Mouse (Mus musculus): Measurements from ENCODE around the gene 4930402H24Rik. TPM values are rescaled to one million over a fixed set of nuclear protein-coding genes. Genes with fewer than 3 reads are reported as not detected.

4930402H24Rik gene
- polyA plus RNA-seq (2012; ENCODE audit: insufficient read depth, low replicate concordance), result 0.98 and 1.4 TPM in 2 replicates

DNA sequence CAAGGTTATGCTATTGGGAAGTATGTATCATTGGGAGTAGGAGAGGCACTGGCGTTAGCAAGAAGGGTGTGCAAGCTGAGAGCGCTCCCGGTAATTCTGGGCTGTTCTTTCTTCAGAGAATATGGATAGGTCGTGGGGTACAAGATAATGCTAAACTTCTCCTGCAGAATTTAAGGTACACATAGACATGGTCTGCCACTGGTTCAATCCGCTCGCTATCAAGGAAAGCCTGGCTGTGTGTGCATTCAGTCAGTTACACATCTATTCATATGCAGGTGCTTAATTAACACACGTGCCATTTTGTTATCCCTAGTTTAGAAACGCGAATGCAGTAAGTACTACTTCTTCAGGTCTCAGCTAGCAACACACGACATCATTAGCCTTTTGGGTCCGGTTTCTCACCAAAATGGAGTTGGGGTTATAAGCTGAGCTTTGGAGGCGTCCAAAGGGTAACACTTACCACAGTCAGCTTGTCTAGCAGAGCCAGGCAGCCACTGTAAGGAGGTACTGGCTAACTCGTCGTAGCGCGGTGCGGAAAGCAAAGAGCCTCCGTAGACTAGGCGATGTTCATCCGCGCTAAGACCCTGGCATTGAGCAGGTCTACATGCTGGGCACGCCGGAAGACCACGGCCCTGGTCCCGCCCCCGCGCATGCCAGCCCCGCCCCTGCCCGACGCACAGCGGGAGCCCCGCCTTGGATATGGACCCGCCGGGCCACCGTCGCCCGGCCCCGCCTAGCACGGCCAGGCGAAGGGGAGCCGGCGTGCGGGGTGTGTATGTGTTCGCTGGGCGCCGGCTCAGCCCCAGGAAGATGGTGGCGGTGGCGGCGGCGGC, at the start of gene 4930402H24Rik, which contains the start of gene Atrn:
4930402H24Rik (minus strand) TSS at position 656 of the 833 bp plus-strand sequence.
Atrn (plus strand) TSS at position 745 of the 833 bp plus-strand sequence.
- peak within 1 kb of the TSS; percentile 99 for H3K4me3 ChIP-seq (replicated peaks)
- no peaks in the 10 kb centered on the region for H3K27me3 ChIP-seq (replicated peaks)
- no peaks in the 10 kb centered on the region for H3K9me3 ChIP-seq
- TF ChIP-seq FLI1 (IDR thresholded peaks at IDR 0.05; ENCODE audit: low read length) (no peak), GATA1 (IDR thresholded peaks at IDR 0.05; ENCODE audit: borderline replicate concordance, low read length) (no peak)
- peaks cover 2% of the 10 kb centered on the region for H3K36me3 ChIP-seq (replicated peaks; ENCODE audit: low read length)
- H3K4me1 ChIP-seq, result peaks cover 46% of the 10 kb centered on the region

DNA sequence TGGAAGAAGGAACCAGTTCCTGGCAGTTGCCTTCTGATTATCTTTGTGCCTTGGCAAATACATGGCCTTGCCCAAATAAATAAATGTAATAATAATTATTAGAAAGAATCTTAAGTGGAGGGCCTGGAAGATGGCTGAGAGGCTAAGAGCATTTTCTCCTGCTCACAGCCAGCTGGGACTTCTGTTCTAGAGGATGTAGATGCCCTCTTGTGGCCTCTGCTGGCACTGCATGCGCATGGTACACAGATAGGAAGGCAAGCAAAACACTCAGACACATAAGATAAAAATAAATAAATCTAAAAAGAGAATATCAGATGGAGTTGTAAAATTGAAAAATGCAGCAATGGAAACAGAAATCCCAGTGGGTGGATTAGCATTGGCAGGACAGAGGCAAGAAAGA, 44.3 kb upstream of the 4930402H24Rik start:
- Histone ChIP-seq H3K9me3 (no peaks in the 10 kb centered on the region), H3K27me3 (replicated peaks) (no peaks in the 10 kb centered on the region), H3K4me3 (replicated peaks) (no peak overlapping the region), H3K36me3 (replicated peaks; ENCODE audit: low read length) (peaks cover 35% of the 10 kb centered on the region), H3K4me1 (peaks cover 14% of the 10 kb centered on the region)
- TF ChIP-seq GATA1 (IDR thresholded peaks at IDR 0.05; ENCODE audit: borderline replicate concordance, low read length) (no peak), FLI1 (IDR thresholded peaks at IDR 0.05; ENCODE audit: low read length) (no peak)

DNA sequence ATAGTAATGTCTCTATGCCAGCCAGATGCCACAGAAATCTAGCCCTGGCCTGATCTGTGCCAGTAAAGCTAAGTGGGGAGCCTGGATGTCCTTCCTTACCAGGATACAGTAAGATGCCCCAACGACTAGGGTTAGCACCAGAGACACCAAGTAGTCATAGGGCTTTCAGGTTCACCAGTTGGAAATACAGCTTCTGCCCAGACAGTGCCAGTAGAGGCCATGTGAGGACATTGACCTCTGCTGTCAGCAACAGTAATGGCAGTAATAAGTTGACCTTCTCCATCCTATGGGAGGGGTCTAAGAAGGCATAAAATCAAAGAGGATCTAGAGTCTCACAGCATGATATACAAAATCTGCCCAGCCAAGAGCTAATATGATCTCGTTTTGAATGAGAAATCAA, 43.6 kb upstream of the 4930402H24Rik start:
- Histone ChIP-seq H3K27me3 (replicated peaks) (no peaks in the 10 kb centered on the region), H3K9me3 (no peaks in the 10 kb centered on the region), H3K4me3 (replicated peaks) (no peak overlapping the region), H3K36me3 (replicated peaks; ENCODE audit: low read length) (peaks cover 32% of the 10 kb centered on the region), H3K4me1 (peaks cover 16% of the 10 kb centered on the region)
- no peak for TF ChIP-seq GATA1 (IDR thresholded peaks at IDR 0.05; ENCODE audit: borderline replicate concordance, low read length)
- TF ChIP-seq FLI1 (IDR thresholded peaks at IDR 0.05; ENCODE audit: low read length), result no peak

DNA sequence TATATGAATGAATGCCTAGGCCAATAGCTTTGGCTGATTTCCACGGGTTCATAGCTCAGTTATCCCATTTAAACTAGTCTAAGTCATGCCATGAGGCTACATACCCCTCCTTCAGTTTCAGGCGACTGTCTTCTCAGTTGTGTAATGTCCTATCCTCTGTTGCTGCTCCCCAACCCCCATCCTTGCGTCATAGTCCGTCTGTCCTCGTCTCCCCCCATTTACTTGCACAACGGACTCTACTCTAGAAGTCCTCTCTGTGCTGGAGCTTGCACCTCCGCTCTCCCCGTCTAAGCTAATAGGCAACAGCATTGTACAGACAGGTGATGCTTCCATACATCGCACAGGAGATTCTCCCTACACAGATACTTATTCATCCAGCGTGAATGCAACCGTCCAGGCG, 26.7 kb upstream of the 4930402H24Rik start:
- no peak for TF ChIP-seq GATA1 (IDR thresholded peaks at IDR 0.05; ENCODE audit: borderline replicate concordance, low read length)
- TF ChIP-seq FLI1 (IDR thresholded peaks at IDR 0.05; ENCODE audit: low read length), result no peak
- no peaks in the 10 kb centered on the region for H3K27me3 ChIP-seq (replicated peaks)
- H3K36me3 ChIP-seq (replicated peaks; ENCODE audit: low read length), result peaks cover 19% of the 10 kb centered on the region
- peak overlapping the region; percentile 65 for H3K4me3 ChIP-seq (replicated peaks)
- peaks cover 26% of the 10 kb centered on the region for H3K4me1 ChIP-seq
- H3K9me3 ChIP-seq, result no peaks in the 10 kb centered on the region

DNA sequence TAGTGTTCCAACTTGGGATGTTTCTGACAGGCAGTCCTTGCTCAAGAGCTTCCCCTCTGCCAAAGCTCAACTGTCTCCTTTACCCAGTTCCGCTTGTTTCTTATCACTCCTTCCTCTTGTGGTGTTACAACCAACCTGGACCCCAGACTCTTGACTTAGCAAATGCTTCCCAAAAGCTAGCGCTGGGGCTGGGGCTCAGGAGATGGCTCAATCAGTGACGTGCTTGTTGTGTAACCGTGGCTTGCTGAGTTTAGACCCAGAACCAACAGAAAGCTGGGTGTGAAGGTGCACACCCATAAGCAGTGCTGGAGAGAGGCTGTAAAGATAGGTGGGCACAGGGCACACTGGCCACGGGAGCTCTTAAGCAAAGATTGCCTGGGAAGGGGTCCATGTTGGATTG, 23.8 kb upstream of the 4930402H24Rik start:
- Histone ChIP-seq H3K4me3 (replicated peaks) (no peak overlapping the region), H3K36me3 (replicated peaks; ENCODE audit: low read length) (peaks cover 9% of the 10 kb centered on the region), H3K9me3 (no peaks in the 10 kb centered on the region), H3K4me1 (peaks cover 26% of the 10 kb centered on the region), H3K27me3 (replicated peaks) (no peaks in the 10 kb centered on the region)
- no peak for TF ChIP-seq FLI1 (IDR thresholded peaks at IDR 0.05; ENCODE audit: low read length)
- no peak for TF ChIP-seq GATA1 (IDR thresholded peaks at IDR 0.05; ENCODE audit: borderline replicate concordance, low read length)

DNA sequence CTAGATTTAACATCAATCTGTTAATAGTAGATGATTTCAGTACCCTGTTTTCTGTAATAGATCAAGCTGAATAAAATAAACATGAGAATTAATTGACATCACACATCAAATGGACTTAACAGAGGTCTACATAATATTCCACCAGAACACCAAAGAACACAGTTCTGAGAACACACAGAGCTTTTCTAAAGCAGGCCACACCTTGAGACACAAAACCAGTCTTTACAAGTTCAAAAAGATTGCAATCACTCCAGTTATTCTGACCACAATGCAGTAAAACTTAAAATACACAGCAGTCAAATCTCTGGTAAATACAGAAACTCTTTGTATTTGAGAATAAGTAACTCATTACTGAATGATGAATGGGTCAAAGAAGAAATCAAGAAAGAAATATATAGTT, 22.3 kb upstream of the 4930402H24Rik start:
- TF ChIP-seq GATA1 (IDR thresholded peaks at IDR 0.05; ENCODE audit: borderline replicate concordance, low read length), result no peak
- no peak for TF ChIP-seq FLI1 (IDR thresholded peaks at IDR 0.05; ENCODE audit: low read length)
- H3K4me1 ChIP-seq, result peaks cover 31% of the 10 kb centered on the region
- H3K4me3 ChIP-seq (replicated peaks), result no peak overlapping the region
- H3K9me3 ChIP-seq, result no peaks in the 10 kb centered on the region
- H3K27me3 ChIP-seq (replicated peaks), result no peaks in the 10 kb centered on the region
- H3K36me3 ChIP-seq (replicated peaks; ENCODE audit: low read length), result peaks cover 4% of the 10 kb centered on the region

DNA sequence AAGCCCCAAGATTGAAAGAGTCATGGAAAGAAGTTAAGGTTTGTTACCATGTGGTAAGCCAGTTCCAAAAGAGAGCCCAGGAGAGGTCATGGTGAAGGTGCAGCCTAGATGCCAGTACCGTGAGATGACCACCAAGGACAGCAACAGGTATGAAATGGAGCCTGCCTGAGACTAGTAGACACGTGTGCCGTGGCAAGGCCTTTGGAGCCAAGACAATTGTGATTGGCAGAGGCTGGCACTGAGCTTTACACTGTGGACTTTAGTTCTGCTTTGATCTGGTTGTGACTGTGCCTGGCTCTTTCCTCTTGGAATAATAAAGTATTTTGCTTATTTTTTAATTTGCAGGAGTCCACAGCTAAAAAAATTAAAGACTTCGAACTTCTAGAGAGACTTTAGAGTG, 21.8 kb upstream of the 4930402H24Rik start:
- no peaks in the 10 kb centered on the region for H3K27me3 ChIP-seq (replicated peaks)
- peaks cover 2% of the 10 kb centered on the region for H3K36me3 ChIP-seq (replicated peaks; ENCODE audit: low read length)
- H3K4me1 ChIP-seq, result peaks cover 30% of the 10 kb centered on the region
- no peak overlapping the region for H3K4me3 ChIP-seq (replicated peaks)
- TF ChIP-seq FLI1 (IDR thresholded peaks at IDR 0.05; ENCODE audit: low read length) (no peak), GATA1 (IDR thresholded peaks at IDR 0.05; ENCODE audit: borderline replicate concordance, low read length) (no peak)
- H3K9me3 ChIP-seq, result no peaks in the 10 kb centered on the region

DNA sequence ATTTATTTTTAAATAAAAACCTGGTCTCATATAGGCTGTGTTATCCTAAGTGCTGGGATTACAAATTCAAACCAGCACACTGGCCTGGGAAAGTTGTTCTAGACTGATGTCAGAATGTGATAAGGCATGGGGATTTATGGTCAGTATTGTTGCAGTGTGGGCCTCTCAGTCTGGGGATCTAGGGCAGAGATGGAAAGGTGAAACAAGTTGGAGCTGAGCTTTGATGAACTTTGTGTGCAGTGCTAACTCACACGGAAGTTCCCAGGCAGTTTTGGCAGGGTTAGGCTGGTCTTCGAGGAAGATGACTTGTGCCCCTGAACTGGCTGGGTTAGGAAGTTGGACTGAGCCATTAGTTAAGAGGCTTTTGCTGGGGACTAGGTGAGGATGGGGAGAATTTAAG, 18.7 kb upstream of the 4930402H24Rik start:
- TF ChIP-seq GATA1 (IDR thresholded peaks at IDR 0.05; ENCODE audit: borderline replicate concordance, low read length) (no peak), FLI1 (IDR thresholded peaks at IDR 0.05; ENCODE audit: low read length) (no peak)
- no peaks in the 10 kb centered on the region for H3K27me3 ChIP-seq (replicated peaks)
- no peak overlapping the region for H3K4me3 ChIP-seq (replicated peaks)
- H3K9me3 ChIP-seq, result no peaks in the 10 kb centered on the region
- H3K4me1 ChIP-seq, result peaks cover 13% of the 10 kb centered on the region
- H3K36me3 ChIP-seq (replicated peaks; ENCODE audit: low read length), result peaks cover 2% of the 10 kb centered on the region

DNA sequence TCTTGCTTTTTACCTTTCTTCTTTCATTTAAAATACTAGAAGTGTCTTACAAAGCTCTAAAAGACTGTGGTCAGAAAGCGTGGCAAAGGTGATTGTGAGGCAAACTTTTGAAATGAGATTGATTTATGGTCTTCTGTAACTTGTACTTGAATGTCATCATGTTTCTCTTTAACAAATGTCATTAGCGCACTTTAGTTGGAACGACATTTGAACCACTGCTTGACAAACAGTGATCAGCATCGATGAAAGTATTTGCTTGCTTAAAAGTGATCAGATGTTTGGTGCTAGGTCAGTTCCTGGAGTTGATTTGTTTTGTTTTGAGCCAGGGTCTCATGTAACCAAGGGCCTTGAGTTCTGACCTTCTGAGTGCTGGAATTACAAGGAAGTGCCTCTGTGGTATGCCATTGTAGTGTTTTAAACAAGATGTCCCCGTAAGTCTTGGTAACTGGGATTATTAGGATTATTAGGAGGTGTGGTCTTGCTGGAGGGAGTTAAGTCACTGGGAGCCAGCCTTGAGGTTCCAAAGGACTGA, 12.9 kb upstream of the 4930402H24Rik start:
- no peak overlapping the region for H3K4me3 ChIP-seq (replicated peaks)
- no peaks in the 10 kb centered on the region for H3K27me3 ChIP-seq (replicated peaks)
- peaks cover 22% of the 10 kb centered on the region for H3K4me1 ChIP-seq
- H3K36me3 ChIP-seq (replicated peaks; ENCODE audit: low read length), result peaks cover 10% of the 10 kb centered on the region
- TF ChIP-seq GATA1 (IDR thresholded peaks at IDR 0.05; ENCODE audit: borderline replicate concordance, low read length) (no peak), FLI1 (IDR thresholded peaks at IDR 0.05; ENCODE audit: low read length) (no peak)
- H3K9me3 ChIP-seq, result no peaks in the 10 kb centered on the region

DNA sequence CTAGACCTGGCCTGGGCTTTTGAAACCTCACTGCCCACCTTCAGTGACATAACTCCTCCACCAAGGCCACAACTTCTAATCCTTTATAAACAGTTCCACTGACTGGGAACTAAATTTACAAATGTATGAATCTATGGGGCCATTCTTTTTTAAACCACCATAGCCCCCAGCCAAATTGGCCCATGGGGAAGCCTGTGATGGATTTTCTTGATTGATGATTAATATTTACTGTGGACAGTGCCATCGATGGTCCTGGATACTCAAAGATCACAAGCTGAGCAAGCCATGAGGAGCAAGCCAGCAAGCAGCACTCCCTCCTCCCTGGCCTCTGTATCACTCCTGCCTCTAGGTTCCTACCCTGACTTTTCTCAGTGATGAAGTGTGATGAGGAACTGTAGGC, 11.5 kb upstream of the 4930402H24Rik start:
- no peaks in the 10 kb centered on the region for H3K27me3 ChIP-seq (replicated peaks)
- TF ChIP-seq GATA1 (IDR thresholded peaks at IDR 0.05; ENCODE audit: borderline replicate concordance, low read length), result no peak
- TF ChIP-seq FLI1 (IDR thresholded peaks at IDR 0.05; ENCODE audit: low read length), result no peak
- no peak overlapping the region for H3K4me3 ChIP-seq (replicated peaks)
- H3K36me3 ChIP-seq (replicated peaks; ENCODE audit: low read length), result peaks cover 10% of the 10 kb centered on the region
- no peaks in the 10 kb centered on the region for H3K9me3 ChIP-seq
- peaks cover 16% of the 10 kb centered on the region for H3K4me1 ChIP-seq
